Mouse (Mus musculus) CH12.LX (cell line): ENCODE measurements at regions not wholly inside any gene's neighbourhood (a gene's known extent, or its start where the extent isn't known, plus 50 kb on each side); places are given as distances from the start of the nearest gene placed in this dataset.
"Not testable (repeated sequence)": the region's sequence is repeated elsewhere in the genome, so short reads cannot be mapped to it uniquely, and the experiment has no call there.

Experiments used
- CTCF ChIP-seq, 2 experiments: IDR thresholded peaks in 1 of 2; conservative IDR thresholded peaks in 1 of 2; 2 replicates each; pipeline ENCODE4 v1.5.1; 2011 to 2012; ENCODE audit warnings: low read depth in 2 of 2, low read length in 2 of 2, improper control_type of control experiment in 1 of 2, inconsistent platforms in 1 of 2, mild to moderate bottlenecking in 1 of 2, moderate library complexity in 1 of 2
- E2F4 ChIP-seq: IDR thresholded peaks from 2 replicates; pipeline ENCODE4 v1.6.1; 2011; ENCODE audit warnings: low read depth, low read length, improper control_type of control experiment; ENCODE audit not compliant: insufficient replicate concordance
- KAT2A ChIP-seq: IDR thresholded peaks from 2 replicates; pipeline ENCODE4 v1.6.1; 2012; ENCODE audit warnings: low read length, improper control_type of control experiment, inconsistent platforms; ENCODE audit not compliant: insufficient replicate concordance
- MYC ChIP-seq: IDR thresholded peaks from 2 replicates; pipeline ENCODE4 v1.6.1; 2011; ENCODE audit warnings: low read depth, mild to moderate bottlenecking, improper control_type of control experiment, low read length
- PAX5 ChIP-seq: IDR thresholded peaks from 2 replicates; pipeline ENCODE4 v1.6.1; 2012; ENCODE audit warnings: low read length, inconsistent platforms, mixed read lengths
- POLR2A ChIP-seq: IDR thresholded peaks from 2 replicates; pipeline ENCODE4 v1.6.1; 2011; ENCODE audit warnings: low read depth, mild to moderate bottlenecking, improper control_type of control experiment, low read length

GRCm38 (mm10) chr5:142296401-142296800, 104.9 kb upstream of the Foxk1 start:
- not testable (repeated sequence) for TF ChIP-seq POLR2A; KAT2A; E2F4; CTCF (conservative IDR thresholded peaks at IDR 0.05 in 1 of 2, IDR thresholded peaks at IDR 0.05 in 1 of 2; ENCODE audit: low read depth in 2 of 2, low read length in 2 of 2); PAX5; MYC
